18 mouse cellular contexts compared by ENCODE assay signal in genomic region chr2:153336117-153336516, GRCm38 (mm10). TPM values are rescaled to one million over a fixed set of nuclear protein-coding genes. Genes with fewer than 3 reads are reported as not detected.
DNase-seq lines count a peak whose midpoint lies in the region; ATAC-seq lines count a peak whose summit lies in the region.
"Had no signal": no experiment of that assay in that cellular context is flagged by ENCODE, and none has a peak within 500 bp of the region (broad histone marks: within the 10 kb centered on the region; RNA-seq: fewer than 3 reads in every experiment).

No protein-coding gene starts in this region.

- no peak overlapping the region for H3K4me3 ChIP-seq in hindbrain, embryonic 10.5 days
- no peak overlapping the region for H3K4me3 ChIP-seq in heart, embryonic 10.5 days
- H3K4me3 ChIP-seq: heart, embryonic 13.5 days; hindbrain, embryonic 13.5 days; lung, embryonic 15.5 days; neural tube, embryonic 15.5 days; stomach, embryonic 15.5 days had no signal

- no peaks in the 10 kb centered on the region for H3K9me3 ChIP-seq in hindbrain, embryonic 10.5 days
- H3K9me3 ChIP-seq in heart, embryonic 10.5 days, result no peaks in the 10 kb centered on the region
- H3K9me3 ChIP-seq: heart, embryonic 13.5 days; hindbrain, embryonic 13.5 days; lung, embryonic 15.5 days; neural tube, embryonic 15.5 days; stomach, embryonic 15.5 days had no signal

- WGBS in hindbrain, embryonic 10.5 days, result 80% methylated on average over 2 of the region's 2 CpGs
- 44% methylated on average over 2 of the region's 2 CpGs for WGBS in heart, embryonic 10.5 days

- DNase-seq in 416B (ENCODE audit: low read depth), result peak; percentile 86
- DNase-seq in induced T-regulatory cell, adult 2 months (ENCODE audit: low read depth), result peak; percentile 86
- peak; percentile 89 for DNase-seq in thymus, postnatal 0 days (ENCODE audit: low spot score)
- DNase-seq in layer of hippocampus, adult 9-11 months, result no peak
- no peak for DNase-seq in hindbrain, embryonic 10.5 days (ENCODE audit: low spot score)
- no peak for DNase-seq in heart, embryonic 10.5 days (ENCODE audit: low spot score)
- DNase-seq: adrenal gland, adult 8-10 months; cerebellum, adult 2 months; gastrocnemius, postnatal 14 days; kidney, adult 11 months; kidney, postnatal 14 days; retina, postnatal 1 day had no signal

- no peaks in the 10 kb centered on the region for H3K27me3 ChIP-seq in hindbrain, embryonic 10.5 days (ENCODE audit: insufficient read depth, poor library complexity, severe bottlenecking)
- no peaks in the 10 kb centered on the region for H3K27me3 ChIP-seq in heart, embryonic 10.5 days (ENCODE audit: insufficient read depth, poor library complexity, severe bottlenecking)
- H3K27me3 ChIP-seq: heart, embryonic 13.5 days; hindbrain, embryonic 13.5 days; lung, embryonic 15.5 days; neural tube, embryonic 15.5 days; stomach, embryonic 15.5 days had no signal

- H3K4me1 ChIP-seq in hindbrain, embryonic 10.5 days (replicated peaks), result peaks cover 11% of the 10 kb centered on the region
- H3K4me1 ChIP-seq in heart, embryonic 10.5 days, result peaks cover 18% of the 10 kb centered on the region
- H3K4me1 ChIP-seq: hindbrain, embryonic 13.5 days; neural tube, embryonic 15.5 days; stomach, embryonic 15.5 days had no signal

- H3K27ac ChIP-seq in hindbrain, embryonic 10.5 days, result no peak overlapping the region
- H3K27ac ChIP-seq in heart, embryonic 10.5 days, result no peak overlapping the region
- H3K27ac ChIP-seq: heart, embryonic 13.5 days; hindbrain, embryonic 13.5 days; lung, embryonic 15.5 days; neural tube, embryonic 15.5 days; stomach, embryonic 15.5 days had no signal

- peak; percentile 71 for ATAC-seq in CD4-positive, CD25-positive, alpha-beta regulatory T cell, adult 4 months

- H3K36me3 ChIP-seq in hindbrain, embryonic 10.5 days, result peaks cover 29% of the 10 kb centered on the region
- peaks cover 25% of the 10 kb centered on the region for H3K36me3 ChIP-seq in heart, embryonic 10.5 days

RNA-seq across cellular contexts. Expression of gene Asxl1, which starts 9.5 kb away (rescaled TPM):
- 10 to 100 TPM; 12.3 to 20.9 TPM for polyA plus RNA-seq in CD4-positive, CD25-positive, alpha-beta regulatory T cell, adult 4 months (2017; shearing (Covaris generic))
- 13.3 and 15.6 TPM in 2 replicates for polyA plus RNA-seq in thymus, postnatal 0 days (2015; fragmentation: Nextera tagmentation; extraction: Ambion mirVana)
- polyA plus RNA-seq in hindbrain, embryonic 10.5 days (2016; fragmentation: Nextera tagmentation; extraction: Ambion mirVana), result 11.7 and 13.4 TPM in 2 replicates
- polyA plus RNA-seq in heart, embryonic 10.5 days (2016; fragmentation: Nextera tagmentation; extraction: Ambion mirVana), result 9.2 and 9.6 TPM in 2 replicates

RNA-seq across cellular contexts. Expression of gene Kif3b, which starts 44.9 kb away (rescaled TPM):
- 10 to 100 TPM; 11.2 to 13.0 TPM for polyA plus RNA-seq in CD4-positive, CD25-positive, alpha-beta regulatory T cell, adult 4 months (2017; shearing (Covaris generic))
- 6.5 and 7.3 TPM in 2 replicates for polyA plus RNA-seq in thymus, postnatal 0 days (2015; fragmentation: Nextera tagmentation; extraction: Ambion mirVana)
- polyA plus RNA-seq in hindbrain, embryonic 10.5 days (2016; fragmentation: Nextera tagmentation; extraction: Ambion mirVana), result 7.3 and 9.3 TPM in 2 replicates
- polyA plus RNA-seq in heart, embryonic 10.5 days (2016; fragmentation: Nextera tagmentation; extraction: Ambion mirVana), result 4.1 and 4.4 TPM in 2 replicates

Comparison
In these comparisons a context has a peak if more than half of its experiments do, and no peak if none do; other contexts are left out.
1. DNase-seq: peak in 416B (single experiment), induced T-regulatory cell, adult 2 months (single experiment) and thymus, postnatal 0 days (single experiment); none in layer of hippocampus, adult 9-11 months (single experiment), hindbrain, embryonic 10.5 days (single experiment) and heart, embryonic 10.5 days (single experiment).